Mouse (Mus musculus): ENCODE data around the gene Wwox. TPM values are rescaled to one million over a fixed set of nuclear protein-coding genes. Genes with fewer than 3 reads are reported as not detected.
A peak's percentile ranks its signal among the peaks of the same experiment; 100 is the strongest.

Wwox gene
- total RNA-seq, 2 experiments from 2014 or later = 14.2 to 14.3 TPM

DNA sequence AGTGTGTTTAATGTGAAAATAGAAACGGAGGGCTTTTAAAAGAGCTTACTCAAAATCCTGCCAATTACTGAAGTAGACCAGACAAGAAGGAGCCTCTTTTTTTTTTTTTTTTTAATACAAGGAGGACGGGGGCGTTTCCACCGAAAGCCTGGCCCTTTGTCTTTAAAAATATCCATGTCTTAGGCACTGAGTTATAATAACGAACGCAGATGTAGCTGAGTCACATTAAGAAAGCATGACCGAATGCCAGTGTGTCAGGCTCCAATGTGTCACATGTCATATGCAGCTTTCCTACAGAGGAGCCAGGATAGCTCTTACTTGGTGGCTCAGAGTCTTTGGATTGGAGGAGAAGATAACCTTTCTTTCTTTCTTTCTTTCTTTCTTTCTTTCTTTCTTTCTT is 567.8 kb downstream of the Wwox start:
- Histone ChIP-seq H3K27ac (no peak overlapping the region), H3K4me3 (no peak overlapping the region)
- TF ChIP-seq CTCF (conservative IDR thresholded peaks at IDR 0.05) = no peak
- DNase-seq (ENCODE audit: low spot score in 2 of 2) = peak in 1 of 2 experiments; percentile 16

- Histone ChIP-seq H3K4me3 (no peak overlapping the region), H3K27ac (no peak overlapping the region)
- no peak for DNase-seq (ENCODE audit: low spot score in 2 of 2)
- no peak for TF ChIP-seq CTCF (conservative IDR thresholded peaks at IDR 0.05)
Measured at GRCm38 (mm10) chr8:115008624-115009620, 569.5 kb downstream of the Wwox start.

DNA sequence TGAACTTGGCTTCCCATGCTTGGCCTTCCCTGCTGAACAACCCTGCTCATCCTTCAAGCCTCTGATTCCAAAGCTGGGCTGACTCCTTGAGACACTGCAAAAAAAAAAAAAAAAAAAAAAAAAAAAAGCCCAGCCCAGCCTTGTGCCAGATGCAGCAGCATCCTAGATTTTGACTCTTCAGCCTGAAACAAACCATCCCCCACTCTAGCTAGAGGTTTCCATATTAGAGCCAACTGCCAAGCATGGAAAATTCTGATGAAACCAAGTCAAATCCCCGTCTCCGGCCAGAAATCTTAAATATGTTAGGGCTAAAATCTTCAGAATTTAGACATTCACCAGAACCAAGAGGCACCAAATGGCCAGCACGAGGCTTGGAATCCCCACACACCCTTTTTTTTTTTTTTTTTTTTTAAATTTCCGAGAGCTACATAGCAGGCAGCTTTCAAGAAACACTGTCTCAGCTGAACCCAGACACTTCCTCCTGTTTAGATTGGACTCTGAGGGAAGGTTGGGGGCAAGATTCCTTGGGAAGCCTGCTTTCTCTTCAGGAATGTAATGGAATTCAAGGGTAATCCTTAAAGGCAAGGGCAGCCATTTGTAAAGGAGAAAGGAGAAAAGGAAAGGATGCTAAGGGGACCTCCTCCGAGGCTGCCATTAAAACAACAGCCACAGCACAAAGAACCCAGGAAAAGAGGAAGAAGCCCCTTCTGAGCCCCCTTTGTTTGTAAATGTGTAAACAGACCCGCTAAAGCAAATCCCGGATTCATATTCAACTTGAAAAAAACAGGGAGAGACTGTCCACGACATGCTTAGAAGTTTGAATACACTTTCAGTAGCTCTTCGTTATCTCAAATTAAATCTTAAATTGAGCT is 570.7 kb downstream of the Wwox start:
- no peak for DNase-seq (ENCODE audit: low spot score in 2 of 2)
- TF ChIP-seq CTCF (conservative IDR thresholded peaks at IDR 0.05) = no peak

DNA sequence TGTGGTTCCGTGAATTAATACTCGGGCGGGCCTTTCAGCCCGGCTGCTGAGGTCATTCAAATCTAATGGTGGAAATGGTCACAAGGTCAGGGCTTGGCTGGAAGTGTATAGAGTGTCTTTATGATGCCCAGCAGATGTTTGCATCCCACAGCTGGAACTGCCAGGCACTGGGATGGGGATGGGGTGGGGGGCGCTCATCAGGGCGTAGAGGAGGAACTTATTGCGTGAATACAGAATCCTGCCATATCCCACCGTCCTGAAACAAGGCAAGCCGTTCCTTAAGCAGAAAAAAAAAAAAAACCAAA is 571.3 kb downstream of the Wwox start:
- Histone ChIP-seq H3K27ac (no peak overlapping the region), H3K4me3 (no peak overlapping the region)
- no peak for DNase-seq (ENCODE audit: low spot score in 2 of 2)
- TF ChIP-seq CTCF (conservative IDR thresholded peaks at IDR 0.05) = no peak

More for the DNA sequence above, 570.7 kb downstream of the Wwox start:
- no peak overlapping the region for H3K27ac ChIP-seq
- H3K4me3 ChIP-seq = no peak overlapping the region

DNA sequence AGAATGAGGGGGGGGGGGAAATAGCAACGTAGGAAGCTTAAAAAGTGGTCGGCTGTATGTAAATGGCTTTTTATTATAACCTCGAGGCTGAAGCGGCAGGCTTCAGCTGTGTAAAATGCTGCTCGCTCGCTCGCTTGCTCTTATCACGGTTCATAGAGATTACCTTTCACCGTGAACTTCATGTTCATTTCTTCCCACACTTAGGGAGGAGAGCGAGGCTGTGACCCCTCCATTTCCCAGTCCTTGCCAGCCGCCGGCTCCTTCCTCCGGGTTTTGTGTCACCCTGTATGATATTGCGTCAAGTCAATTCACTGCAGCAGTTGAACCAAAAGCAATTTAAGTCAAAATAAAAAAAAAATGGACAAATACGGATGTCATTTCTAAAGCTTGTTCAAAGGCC is 580.2 kb downstream of the Wwox start:
- no peak for DNase-seq (ENCODE audit: low spot score in 2 of 2)

GRCm38 (mm10) chr8:115021731-115022130 is 582.3 kb downstream of the Wwox start:
- no peak for DNase-seq (ENCODE audit: low spot score in 2 of 2)
- TF ChIP-seq CTCF (conservative IDR thresholded peaks at IDR 0.05) = no peak
- no peak overlapping the region for H3K4me3 ChIP-seq
- H3K27ac ChIP-seq = no peak overlapping the region

More for the DNA sequence above, 580.2 kb downstream of the Wwox start:
- H3K4me3 ChIP-seq = no peak overlapping the region
- H3K27ac ChIP-seq = no peak overlapping the region
- TF ChIP-seq CTCF (conservative IDR thresholded peaks at IDR 0.05) = no peak

GRCm38 (mm10) chr8:115024062-115024461 is 584.6 kb downstream of the Wwox start:
- TF ChIP-seq CTCF (conservative IDR thresholded peaks at IDR 0.05) = no peak
- H3K27ac ChIP-seq = no peak overlapping the region
- DNase-seq (ENCODE audit: low spot score in 2 of 2) = no peak
- H3K4me3 ChIP-seq = no peak overlapping the region

DNA sequence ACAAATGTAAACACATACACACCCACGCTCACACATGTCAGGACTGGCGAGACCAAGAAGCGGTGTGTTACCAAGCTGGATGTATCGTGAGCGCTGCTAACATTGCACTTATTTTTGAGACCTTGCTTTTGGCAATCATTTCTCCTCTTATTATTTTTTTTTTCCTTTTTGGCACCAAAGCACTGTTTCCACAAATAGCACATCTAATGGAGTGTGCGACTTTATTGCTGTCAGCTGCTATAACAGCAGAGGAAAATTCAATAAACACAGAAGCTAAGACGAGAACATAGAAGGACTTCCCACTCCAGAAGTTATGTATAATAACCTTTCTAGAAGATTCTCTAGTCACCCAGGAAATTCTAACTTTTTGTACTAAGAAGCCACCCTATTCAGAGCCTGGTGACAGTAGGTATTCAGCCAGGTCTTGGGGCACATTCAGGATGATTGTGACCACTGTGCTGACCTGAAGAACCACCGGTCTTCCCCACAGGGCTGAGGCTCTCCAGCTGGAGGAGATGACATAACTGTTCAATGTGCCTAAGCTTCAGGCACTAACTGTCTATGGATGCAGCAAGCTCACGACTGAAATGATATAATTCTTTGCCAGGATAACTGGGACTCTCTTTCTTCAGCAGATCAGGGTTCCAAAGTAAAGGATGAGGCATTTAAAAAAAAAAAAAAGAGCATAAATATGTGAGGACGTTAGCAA is 586.1 kb downstream of the Wwox start:
- H3K4me3 ChIP-seq = no peak overlapping the region
- no peak for TF ChIP-seq CTCF (conservative IDR thresholded peaks at IDR 0.05)
- DNase-seq (ENCODE audit: low spot score in 2 of 2) = no peak
- H3K27ac ChIP-seq = no peak overlapping the region

DNA sequence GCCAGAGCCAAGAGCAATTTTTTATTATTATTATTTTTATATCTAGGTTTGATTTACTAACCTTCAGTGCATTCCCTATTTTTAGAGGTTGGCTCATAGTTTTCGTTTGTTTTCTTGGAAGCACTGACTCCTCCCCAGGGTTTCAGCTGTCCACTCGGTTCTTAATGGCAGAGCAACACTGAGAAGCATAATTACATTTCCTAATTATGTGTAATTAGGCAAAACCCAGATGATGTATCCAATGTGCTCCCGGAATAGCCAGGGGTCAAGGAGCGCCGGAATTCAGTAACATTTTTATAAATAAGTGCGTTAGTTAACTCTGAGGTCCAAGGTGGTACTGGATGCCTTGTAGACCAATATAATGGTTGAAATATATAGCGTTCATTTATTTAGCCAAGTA is 586.7 kb downstream of the Wwox start:
- no peak for TF ChIP-seq CTCF (conservative IDR thresholded peaks at IDR 0.05)
- no peak overlapping the region for H3K27ac ChIP-seq
- no peak for DNase-seq (ENCODE audit: low spot score in 2 of 2)
- no peak overlapping the region for H3K4me3 ChIP-seq

GRCm38 (mm10) chr8:115033194-115033593 is 593.7 kb downstream of the Wwox start:
- Histone ChIP-seq H3K27ac (no peak overlapping the region), H3K4me3 (no peak overlapping the region)
- TF ChIP-seq CTCF (conservative IDR thresholded peaks at IDR 0.05) = no peak
- no peak for DNase-seq (ENCODE audit: low spot score in 2 of 2)

DNA sequence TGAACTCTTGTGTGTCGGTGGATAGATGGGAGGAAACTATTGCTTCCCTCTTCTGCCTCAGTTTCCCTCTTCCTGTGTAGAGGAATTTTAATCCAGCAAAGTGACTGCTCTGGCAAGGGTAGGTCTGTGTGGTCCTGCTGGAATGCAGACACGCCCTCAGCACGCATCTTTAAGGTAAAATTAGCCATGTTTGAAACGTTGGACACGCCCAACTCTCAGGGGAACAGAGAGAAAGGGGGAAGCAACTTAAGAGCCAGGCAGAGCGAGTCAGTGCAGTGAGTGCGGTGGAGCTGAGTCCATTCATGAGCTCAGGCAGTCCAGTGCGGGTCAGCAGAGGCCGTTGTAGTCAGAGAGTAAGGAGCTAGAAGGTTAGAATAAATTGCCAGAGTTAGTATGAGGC is 596.6 kb downstream of the Wwox start:
- Histone ChIP-seq H3K27ac (no peak overlapping the region), H3K4me3 (no peak overlapping the region)
- TF ChIP-seq CTCF (conservative IDR thresholded peaks at IDR 0.05) = no peak
- no peak for DNase-seq (ENCODE audit: low spot score in 2 of 2)

- no peak for TF ChIP-seq CTCF (conservative IDR thresholded peaks at IDR 0.05)
- no peak for DNase-seq (ENCODE audit: low spot score in 2 of 2)
- Histone ChIP-seq H3K27ac (no peak overlapping the region), H3K4me3 (no peak overlapping the region)
Measured at GRCm38 (mm10) chr8:115038426-115038825, 599.0 kb downstream of the Wwox start.

DNA sequence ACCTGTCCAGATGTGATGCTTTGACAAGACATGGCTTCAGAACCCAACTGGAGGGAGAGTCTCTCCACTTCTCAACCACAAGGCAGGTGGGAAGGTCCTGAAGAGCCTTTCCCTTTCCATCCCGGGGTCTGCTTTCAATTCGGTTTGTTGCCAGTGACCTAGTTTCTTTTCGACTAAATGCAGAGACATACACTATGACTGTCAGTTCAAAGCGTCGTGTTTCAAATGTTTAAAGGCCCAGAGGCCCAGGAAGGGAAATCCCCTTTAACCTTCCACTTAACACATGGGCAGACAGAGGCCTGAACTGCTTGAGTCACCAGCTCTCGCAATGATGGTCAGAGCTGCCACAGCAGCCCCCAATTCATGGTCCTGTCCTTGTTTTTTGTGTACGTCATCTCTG is 606.3 kb downstream of the Wwox start:
- no peak for DNase-seq (ENCODE audit: low spot score in 2 of 2)
- Histone ChIP-seq H3K27ac (no peak overlapping the region), H3K4me3 (no peak overlapping the region)
- no peak for TF ChIP-seq CTCF (conservative IDR thresholded peaks at IDR 0.05)

Data from layer of hippocampus, adult 2 months (tissue).